Mouse (Mus musculus): ENCODE data around the gene Spdef.

The Spdef gene

GRCm38 (mm10) chr17:27725011-27725410 is 3.7 kb downstream of the Spdef start:
- 54% methylated on average over 10 of the region's 10 CpGs for WGBS

GRCm38 (mm10) chr17:27724327-27724726 is 4.4 kb downstream of the Spdef start:
- WGBS: 82% methylated on average over 3 of the region's 3 CpGs

- 77% methylated on average over 9 of the region's 9 CpGs for WGBS
Observed at GRCm38 (mm10) chr17:27721125-27721664, 7.6 kb downstream of the Spdef start.

- 56% methylated on average over 9 of the region's 9 CpGs for WGBS
Observed at GRCm38 (mm10) chr17:27720326-27720725, 8.4 kb downstream of the Spdef start.

GRCm38 (mm10) chr17:27719663-27720062 is 9.1 kb downstream of the Spdef start:
- WGBS: 82% methylated on average over 14 of the region's 14 CpGs

GRCm38 (mm10) chr17:27718250-27718649 is 10.5 kb downstream of the Spdef start:
- 62% methylated on average over 5 of the region's 5 CpGs for WGBS

DNA sequence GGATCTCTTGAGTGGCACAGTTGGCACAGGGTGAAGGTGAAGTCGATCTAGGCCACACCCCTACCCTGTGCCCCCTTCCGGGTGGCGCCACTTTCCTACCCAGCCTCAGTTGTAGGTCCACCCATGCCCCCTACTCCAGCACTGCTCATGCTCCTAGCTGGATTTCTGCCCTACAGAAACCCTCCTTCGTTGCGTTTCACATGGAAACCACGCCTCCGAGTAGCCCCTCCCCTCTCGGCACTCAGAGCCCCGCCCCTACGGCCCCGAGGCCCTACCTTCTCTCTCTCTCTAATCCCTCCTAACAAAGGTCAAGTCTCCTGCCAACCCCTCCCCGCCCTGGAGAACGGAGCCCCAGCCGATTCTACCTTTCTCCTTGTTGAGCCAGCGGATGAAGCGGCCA is 12.0 kb downstream of the Spdef start:
- WGBS: 16% methylated on average over 16 of the region's 16 CpGs

DNA sequence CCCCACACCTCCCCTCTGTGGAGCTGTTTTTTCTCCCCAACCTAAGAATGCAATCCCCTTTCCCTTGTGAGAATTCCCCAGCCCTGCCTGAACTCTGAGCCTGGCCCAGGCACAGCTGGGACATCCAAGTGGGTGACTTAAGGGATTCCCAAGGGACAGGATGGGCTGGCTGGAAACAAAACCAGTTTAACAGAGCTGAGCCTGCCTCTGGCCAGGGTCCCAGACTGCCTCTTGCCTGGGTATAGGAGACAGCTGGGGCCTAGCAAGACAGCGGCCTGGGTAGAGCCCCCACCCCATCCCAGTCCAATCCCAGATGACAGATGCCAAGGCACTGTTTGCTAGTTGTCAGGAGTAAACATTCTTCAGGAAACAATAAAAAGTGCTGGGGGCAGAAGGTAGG is 15.9 kb downstream of the Spdef start:
- 36% methylated on average over 1 of the region's 1 CpGs for WGBS

DNA sequence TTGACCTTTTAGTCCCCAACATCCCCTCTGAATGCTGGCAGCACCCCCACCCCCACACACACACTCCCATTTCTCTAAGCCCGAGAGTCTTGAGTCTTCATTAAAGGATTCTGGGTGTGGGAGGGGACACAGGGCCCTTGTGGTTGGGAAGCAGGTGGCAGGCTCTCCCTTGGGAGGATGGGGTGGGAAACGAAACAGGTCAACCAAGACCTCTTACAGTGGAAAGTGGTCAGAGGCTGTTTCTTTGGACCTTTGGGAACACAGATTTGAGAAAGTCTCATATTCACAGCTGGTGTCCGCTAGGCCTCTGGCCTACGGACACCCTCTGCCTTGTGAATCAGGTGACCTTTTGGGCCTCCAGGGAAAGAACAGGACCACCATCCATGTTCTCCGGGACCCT is 19.1 kb downstream of the Spdef start:
- 77% methylated on average over 5 of the region's 5 CpGs for WGBS

GRCm38 (mm10) chr17:27707954-27708661 is 20.6 kb downstream of the Spdef start:
- 8% methylated on average over 25 of the region's 25 CpGs for WGBS

DNA sequence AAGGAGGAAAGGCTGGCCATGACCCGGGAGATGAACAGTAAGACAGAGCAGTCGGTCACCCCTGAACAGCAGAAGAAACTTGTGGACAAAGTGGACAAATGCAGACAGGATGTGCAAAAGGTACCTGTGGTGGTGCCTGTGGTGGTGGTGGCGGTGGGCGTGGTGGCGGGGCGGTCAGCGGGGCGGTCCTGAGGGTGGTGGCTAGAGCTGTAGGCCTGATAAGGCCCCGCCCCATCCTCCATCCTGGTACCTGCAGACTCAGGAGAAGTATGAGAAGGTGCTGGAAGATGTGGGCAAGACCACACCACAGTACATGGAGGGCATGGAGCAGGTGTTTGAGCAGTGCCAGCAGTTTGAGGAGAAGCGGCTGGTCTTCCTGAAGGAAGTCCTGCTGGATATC is 23.1 kb downstream of the Spdef start:
- 66% methylated on average over 10 of the region's 10 CpGs for WGBS

- WGBS: 49% methylated on average over 5 of the region's 5 CpGs
Observed at GRCm38 (mm10) chr17:27703961-27704621, 24.7 kb downstream of the Spdef start.

- WGBS: 6% methylated on average over 34 of the region's 34 CpGs
Observed at GRCm38 (mm10) chr17:27702518-27702917, 26.2 kb downstream of the Spdef start.

GRCm38 (mm10) chr17:27701856-27702255 is 26.9 kb downstream of the Spdef start:
- WGBS: 69% methylated on average over 6 of the region's 6 CpGs

GRCm38 (mm10) chr17:27700812-27701211 is 27.9 kb downstream of the Spdef start:
- WGBS: 51% methylated on average over 2 of the region's 2 CpGs

DNA sequence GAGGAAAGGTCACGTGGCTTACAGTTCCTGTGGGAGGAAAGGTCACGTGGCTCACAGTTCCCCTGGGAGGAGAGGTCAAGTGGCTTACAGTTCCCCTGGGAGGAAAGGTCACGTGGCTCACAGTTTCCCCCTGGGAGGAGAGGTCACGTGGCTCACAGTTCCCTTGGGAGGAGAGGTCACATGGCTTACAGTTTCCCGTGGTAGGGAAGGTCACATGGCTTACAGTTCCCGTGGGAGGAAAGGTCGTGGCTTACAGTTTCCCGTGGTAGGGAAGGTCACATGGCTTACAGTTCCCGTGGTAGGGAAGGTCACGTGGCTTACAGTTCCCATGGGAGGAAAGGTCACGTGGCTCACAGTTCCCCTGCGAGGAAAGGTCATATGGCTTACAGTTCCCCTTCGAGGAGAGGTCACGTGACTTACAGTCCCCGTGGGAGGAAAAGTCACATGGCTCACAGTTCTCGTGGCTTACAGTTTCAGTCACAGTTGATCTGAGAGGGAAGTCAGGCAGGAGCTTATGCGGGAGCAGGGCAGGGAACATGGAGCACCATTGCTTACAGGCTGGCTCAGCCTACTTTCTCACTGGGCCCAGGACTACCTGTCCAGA is 29.0 kb downstream of the Spdef start:
- WGBS: 74% methylated on average over 17 of the region's 17 CpGs

DNA sequence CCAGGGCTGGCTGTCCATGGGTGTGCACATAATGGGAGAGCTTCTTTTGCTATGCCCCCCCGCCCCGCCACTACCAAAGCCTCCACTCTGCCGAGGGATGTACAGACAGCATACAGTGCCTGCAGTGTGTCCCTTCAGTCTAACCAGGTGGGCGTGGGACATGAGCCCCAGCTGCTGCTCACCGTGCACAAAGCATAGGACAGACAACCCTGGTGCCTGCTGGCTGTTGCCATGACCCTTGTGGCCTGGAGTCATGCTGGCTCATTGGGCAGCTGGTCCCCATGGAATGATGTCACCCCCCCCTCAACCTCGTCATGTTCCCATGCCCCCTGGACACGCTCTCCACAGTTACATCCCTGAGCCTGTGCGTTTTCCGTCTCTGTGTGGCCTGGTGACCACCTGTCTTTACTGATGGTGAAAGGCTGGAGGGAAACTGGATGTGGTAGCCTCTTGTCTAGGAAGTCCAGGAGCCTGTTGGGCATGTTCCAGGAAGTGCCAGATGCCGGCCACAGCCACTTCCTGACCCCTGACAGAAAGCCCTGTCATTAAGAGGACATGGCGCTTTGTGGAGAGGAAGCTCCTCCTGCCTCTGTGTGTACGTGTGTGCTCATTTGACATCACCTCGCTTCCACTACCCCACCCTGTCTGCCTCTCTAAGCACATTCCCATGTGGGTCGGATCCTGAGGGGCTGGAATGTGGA is 37.6 kb downstream of the Spdef start:
- 69% methylated on average over 14 of the region's 14 CpGs for WGBS

DNA sequence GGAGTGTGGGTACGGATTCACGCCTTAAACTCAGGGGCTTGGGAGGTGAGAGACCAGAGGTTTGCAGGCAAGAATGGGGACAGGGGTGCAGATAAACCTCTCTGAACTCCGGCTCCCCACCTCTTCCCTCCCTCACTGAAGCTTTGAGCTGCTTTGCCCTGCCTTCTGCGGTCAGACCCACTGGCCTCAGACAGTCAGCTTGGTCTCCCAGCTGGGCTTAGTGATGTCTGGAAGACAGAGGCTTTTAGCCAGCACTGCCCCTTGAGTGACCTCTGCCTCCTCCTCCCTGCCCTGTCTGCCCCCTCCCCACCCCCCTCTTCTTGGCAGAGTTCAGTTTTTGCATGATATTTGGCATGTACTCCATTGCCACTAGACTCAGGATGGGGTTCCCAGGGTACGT is 42.4 kb downstream of the Spdef start:
- 25% methylated on average over 5 of the region's 5 CpGs for WGBS

GRCm38 (mm10) chr17:27685550-27685913 is 43.2 kb downstream of the Spdef start:
- 4% methylated on average over 11 of the region's 11 CpGs for WGBS

DNA sequence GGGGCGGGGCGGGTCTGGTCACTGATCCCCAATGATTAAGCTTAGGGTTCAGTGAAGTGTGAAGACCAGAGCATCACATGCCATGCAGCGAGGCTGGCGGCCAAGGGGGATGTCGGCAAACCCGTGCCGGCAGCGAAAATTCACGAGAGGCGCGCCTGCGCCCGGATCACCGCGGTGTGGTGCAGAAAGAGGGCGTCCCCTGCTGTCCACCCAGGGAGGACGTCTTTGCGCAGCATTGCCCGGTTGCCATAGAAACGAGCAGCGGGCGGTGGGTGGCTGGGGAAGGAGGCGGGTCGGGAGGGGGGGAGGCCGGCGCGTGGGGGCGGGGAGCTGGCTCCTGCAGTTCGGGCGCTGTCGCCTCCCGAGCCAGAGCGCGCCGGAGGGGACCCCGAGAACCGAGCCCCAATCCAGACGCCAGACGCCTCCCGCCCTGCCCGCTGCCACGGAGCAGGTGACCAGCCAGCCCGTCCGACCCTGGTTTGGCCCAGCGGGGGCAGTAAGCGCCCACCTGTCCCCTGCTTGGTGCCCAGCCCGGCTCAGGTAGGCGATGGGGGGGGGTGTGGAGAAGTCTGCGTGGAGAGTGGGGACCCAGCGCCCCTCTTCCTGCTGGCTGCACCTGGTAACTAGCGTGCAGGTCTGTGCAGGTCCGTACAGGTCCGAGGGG is 43.7 kb downstream of the Spdef start:
- 1% methylated on average over 45 of the region's 53 CpGs for WGBS

GRCm38 (mm10) chr17:27678924-27679813 is 49.6 kb downstream of the Spdef start:
- 24% methylated on average over 11 of the region's 11 CpGs for WGBS

Data from cerebral cortex, adult 2 months (tissue).